Mouse (Mus musculus) T-helper 1 cell (primary cell): ENCODE results near the gene Ptprn2.

Experiments
- in situ Hi-C: fragments of 300-600 bp; cut with MboI, MseI; formaldehyde crosslinking; loops from one replicate; pipeline ENCODE4 v1.15.1; 2025; ENCODE audit warnings: high pct_unique_total_duplicates

Gene Ptprn2

GRCm38 (mm10) chr12:116641339-116642190, 156.0 kb downstream of the Ptprn2 start:
- in situ Hi-C loops: no loop called here

DNA sequence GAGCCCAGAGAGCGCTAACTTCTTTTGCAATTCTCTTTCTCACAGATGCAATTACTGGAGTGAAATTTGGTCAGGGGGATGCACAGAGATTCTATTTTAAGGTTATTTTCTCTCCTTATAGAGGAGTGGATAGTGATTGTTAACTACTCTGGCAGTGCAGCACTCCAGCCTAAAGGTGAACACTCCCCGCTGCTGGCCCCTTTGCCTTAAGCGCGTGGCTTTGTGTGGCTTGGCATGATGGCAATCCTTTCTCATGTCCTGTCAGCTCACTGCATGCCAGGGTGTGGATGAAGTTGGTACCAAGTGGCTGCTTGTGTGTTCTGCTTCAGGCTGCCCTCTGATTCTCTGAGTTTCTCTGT, 156.7 kb downstream of the Ptprn2 start:
- in situ Hi-C loops: no loop called here

DNA sequence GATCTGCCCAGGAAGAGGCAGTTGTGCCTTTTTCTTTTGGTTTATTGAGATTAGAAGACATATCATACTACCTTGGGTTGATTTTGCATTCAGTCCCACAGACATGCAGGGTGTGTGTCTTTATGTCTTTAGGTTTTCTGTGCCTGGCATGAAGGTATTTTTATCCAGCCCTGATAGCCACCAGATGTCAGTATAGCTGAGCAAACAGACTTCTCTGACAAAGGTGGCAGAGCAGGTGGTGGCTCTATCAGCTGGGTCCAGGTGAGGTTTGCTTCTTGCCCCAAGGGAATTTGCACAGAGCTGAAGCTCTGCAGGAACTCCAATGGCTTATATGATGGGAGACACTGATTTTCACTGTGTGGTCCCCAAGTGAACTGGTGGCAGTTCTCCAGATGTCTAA, 161.3 kb downstream of the Ptprn2 start:
- in situ Hi-C loops: no loop called here

DNA sequence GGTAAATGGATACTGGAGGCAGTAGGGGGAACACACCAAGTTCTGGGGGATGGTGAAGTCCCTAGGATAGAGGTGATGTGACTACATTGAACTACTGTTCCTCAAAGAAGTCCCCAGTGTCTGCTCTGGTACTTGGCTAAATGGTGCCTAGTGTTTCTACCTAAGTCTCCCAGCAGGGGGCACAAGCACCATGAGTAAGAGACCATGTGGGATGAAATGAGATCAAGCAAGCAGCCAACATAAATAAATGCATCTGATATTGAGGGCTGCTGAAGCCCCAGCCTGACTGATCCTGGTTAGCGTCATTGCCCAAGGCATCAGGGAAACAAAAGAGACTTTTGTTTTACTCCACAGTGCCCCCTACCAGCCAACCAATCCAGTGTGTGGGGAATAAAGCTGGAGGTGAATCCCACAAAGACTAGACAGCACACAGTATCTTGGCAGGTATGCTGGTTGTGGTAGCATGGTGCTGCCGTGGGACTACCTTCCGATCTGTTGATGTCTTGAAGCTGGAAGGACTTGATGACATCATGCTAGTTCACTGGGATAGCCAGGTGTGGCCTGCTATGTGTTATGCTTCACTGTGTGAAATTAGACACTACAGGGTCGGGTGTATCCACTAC, 163.2 kb downstream of the Ptprn2 start:
- in situ Hi-C loops: no loop called here

DNA sequence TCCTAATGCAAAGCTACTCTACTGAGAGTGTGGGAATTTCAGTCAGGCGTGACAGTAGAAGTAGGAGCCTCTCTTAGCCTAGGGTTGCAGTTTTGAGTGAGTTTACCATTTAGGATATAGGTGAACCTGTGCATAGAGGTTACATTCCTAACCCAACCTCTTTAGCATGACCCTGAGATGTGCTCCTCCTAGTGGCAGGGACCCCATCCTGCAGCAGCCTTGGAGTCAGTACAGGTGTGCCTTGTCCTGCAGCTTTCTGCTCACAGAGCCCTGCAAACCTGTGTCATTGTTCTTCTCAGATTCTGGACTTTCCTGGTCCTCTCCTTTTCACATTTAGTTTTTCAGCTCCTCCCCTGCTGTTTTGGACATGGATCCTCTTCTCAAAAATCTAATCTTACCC, 168.2 kb downstream of the Ptprn2 start:
- in situ Hi-C loops: no loop called here

- in situ Hi-C loops: no loop called here
These were observed 174.6 kb downstream of the Ptprn2 start for GRCm38 (mm10) chr12:116660076-116660475.

- in situ Hi-C loops: no loop called here
These were observed 175.5 kb downstream of the Ptprn2 start for GRCm38 (mm10) chr12:116661018-116661417.

DNA sequence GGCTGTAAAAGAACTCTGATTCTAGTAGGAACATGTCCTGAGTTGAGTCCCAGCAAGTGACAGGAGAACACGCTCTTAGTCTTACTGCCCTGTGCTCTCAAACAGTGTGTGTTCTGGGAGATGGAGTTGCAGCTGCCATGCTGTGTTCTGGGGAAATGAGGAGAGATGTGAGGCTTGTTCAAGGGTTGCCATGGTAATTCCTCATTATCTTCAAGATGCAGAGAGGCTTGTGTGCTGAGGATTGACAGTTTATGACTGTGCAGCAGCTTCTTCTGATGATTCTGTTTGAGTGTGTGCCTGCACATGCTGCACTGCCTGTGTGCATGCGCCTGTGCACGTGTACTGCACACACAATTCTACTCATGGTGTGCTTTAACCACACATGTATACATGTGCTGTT, 192.2 kb downstream of the Ptprn2 start:
- in situ Hi-C loops: no loop called here

- in situ Hi-C loops: no loop called here
These were observed 204.3 kb downstream of the Ptprn2 start for GRCm38 (mm10) chr12:116689832-116690231.

GRCm38 (mm10) chr12:116709535-116709934, 224.0 kb downstream of the Ptprn2 start:
- in situ Hi-C loops: no loop called here

GRCm38 (mm10) chr12:116710716-116711115, 225.2 kb downstream of the Ptprn2 start:
- in situ Hi-C loops: no loop called here

DNA sequence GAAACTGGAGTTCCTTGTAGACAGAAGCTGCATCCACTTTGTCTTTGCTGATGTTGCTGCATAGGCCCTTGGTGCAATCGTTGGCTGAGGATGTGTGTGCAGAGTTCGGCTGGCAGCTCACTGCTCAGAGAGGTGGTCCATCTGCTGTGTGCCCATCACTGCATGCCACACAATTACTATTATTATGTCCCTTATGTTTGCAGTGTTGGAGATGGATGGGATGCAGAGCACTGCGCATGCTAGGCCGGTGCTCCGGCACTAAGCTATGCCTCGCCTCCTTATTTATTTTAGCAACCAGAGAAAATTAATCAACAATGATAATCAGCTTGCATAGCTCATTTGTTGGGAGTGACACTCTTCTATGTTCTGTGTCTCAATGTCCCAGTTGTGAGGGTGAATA, 225.6 kb downstream of the Ptprn2 start:
- in situ Hi-C loops: no loop called here

DNA sequence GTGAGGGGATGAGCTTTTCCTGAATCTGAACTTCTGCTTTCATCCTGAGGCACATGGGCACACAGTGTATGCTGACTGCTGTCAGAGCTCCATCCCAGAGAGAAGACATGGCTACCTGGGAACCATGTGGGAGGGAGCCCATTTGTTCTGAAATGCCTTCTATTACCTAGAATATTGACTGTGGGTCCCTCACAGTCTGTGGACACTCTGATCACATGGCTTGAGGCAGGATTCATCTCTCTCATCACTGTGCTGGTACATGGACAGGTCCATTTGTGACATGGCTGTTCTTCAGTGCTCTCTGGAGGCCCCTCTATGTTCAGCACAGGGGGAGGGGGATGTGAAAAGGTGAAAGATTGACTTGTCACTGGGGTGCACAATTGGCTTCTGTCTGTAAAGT, 227.6 kb downstream of the Ptprn2 start:
- in situ Hi-C loops: no loop called here

DNA sequence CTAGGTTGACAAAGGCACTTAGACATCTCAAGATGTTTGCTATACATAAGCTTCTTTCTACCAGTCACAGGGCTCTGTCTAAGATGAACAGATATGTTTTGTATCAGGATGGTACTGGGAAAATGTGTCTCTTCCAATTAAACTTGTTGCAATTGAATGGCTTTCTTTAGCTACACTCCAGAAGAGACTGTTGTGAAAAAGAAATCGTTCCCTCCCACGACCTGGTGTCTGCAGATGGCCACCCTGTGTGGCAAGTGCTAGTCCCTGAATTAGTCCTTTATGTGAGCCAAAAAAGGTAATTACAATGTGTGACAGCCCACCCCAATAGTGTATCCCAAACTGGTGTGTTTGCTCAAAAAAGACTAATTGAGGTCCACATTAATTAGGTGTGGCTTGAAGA, 235.5 kb downstream of the Ptprn2 start:
- in situ Hi-C loops: no loop called here

GRCm38 (mm10) chr12:116740141-116740540, 254.6 kb downstream of the Ptprn2 start:
- in situ Hi-C loops: no loop called here

DNA sequence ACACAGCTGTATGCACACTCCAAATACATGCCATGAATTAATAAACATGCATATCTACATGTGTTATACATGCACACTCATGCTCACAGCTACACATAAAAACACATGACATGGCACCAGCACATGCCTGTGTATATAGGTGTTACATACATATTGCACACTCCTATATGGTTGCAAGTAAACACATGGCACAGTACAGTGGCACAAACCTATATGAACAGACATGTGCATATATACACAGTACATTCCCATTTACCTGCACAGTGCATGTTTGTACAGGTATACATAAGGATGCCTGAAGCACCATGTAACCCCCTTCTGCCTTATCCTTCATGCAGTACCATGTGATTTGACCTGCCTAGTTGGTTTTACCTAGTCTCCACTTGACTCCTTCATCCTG, 255.8 kb downstream of the Ptprn2 start:
- in situ Hi-C loops: no loop called here

- in situ Hi-C loops: no loop called here
These were observed 260.9 kb downstream of the Ptprn2 start for GRCm38 (mm10) chr12:116746401-116746800.

DNA sequence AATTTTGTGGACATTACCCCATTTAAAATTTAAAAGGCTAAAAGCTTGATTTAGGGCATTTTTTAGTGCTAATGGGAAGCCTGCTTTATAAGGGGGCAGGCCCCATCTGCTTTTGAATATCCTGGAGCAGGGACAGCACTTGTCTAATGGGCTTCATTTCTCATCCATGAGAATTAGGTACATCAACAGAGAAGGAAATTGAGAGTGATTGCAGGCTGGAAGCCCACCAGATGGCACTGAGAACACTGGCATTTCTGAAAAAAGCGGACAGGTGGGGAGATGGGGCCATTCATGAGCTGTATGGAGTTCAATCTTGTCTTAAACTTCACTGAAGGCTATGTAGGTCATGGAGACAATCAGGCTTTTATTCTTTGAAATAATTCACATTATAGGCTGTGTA, 267.3 kb downstream of the Ptprn2 start:
- in situ Hi-C loops: no loop called here

GRCm38 (mm10) chr12:116763961-116764360, 278.4 kb downstream of the Ptprn2 start:
- in situ Hi-C loops: no loop called here

GRCm38 (mm10) chr12:116770911-116771310, 285.4 kb downstream of the Ptprn2 start:
- in situ Hi-C loops: no loop called here

DNA sequence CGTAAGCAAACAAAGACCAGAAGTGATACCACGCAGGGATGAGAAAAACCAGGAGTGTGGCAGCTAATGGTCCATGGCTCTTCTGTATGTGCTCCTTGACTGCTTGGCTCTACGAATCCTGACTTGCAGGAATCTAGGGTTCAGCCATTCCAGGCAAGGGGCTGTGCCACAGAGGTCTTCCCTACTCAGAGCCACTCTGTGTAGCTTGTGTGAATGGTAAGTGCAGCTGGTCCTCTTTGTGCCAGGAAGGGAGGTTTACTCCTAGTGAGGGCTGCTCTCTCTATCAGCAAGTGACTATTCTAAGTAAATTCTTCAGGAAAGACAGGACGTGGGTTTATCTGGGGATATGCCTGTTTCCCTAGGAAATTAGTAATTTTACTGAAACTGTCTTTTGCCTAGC, 286.0 kb downstream of the Ptprn2 start:
- in situ Hi-C loops: no loop called here

DNA sequence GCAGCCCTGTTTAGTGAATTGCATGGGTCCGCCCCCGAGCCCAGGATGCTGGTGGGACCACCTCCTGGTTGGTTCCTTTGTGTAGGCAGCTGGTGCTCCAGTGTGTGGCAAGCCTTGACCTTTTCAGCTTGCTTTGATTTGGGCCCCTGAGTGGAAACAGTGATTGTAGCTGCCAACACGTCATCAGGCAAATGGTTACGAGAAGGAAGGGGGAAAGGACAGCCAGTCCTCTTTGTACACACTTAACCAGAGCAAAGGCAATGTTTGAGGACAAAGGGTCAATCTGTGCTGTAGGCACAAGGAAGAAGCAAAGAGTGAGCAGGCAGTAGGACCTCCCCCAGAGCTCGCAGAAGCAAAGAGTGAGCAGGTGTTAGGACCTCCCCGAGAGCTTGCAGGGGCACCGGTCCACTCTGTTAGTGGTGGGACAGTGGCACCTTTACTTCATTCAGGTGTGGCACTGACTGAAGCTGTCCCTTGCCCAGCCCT, 286.6 kb downstream of the Ptprn2 start:
- in situ Hi-C loops: no loop called here

DNA sequence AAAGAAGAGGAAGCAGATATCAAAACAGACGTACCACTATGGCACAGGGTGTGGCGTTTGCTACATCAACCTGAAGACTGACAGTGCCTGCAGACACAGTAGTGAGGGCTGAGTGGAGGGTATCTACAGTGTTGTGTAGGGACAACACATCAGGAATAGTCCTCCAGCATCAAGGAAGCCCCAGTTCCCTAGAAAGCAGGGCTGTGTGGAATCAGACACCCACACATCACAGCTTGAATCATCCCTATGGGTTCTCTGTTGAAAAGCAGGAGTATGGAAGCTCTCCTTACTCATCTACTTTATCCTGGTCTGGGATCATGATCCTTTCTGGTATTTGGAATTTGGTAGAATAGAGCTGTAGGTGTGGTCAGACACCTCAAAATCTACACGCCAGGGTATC, 287.8 kb downstream of the Ptprn2 start:
- in situ Hi-C loops: no loop called here
